Mouse (Mus musculus) T-helper 2 cell (primary cell): ENCODE measurements around the gene Ptpn11.
"Not testable (repeated sequence)": the region's sequence is repeated elsewhere in the genome, so short reads cannot be mapped to it uniquely, and the experiment has no call there.

Experiments
- in situ Hi-C: fragments of 300-600 bp; cut with MboI, MseI; formaldehyde crosslinking; loops from one replicate; pipeline ENCODE4 v1.15.1; 2025; ENCODE audit warnings: high pct_unique_total_duplicates

The Ptpn11 gene

GRCm38 (mm10) chr5:121215380-121216125 is 24.4 kb upstream of the Ptpn11 start:
- in situ Hi-C loops, result loop anchor here (5.0 kb wide), 1 partner anchor 167 kb away; no protein-coding TSS in a partner anchor

GRCm38 (mm10) chr5:121214707-121215106 is 23.5 kb upstream of the Ptpn11 start:
- in situ Hi-C loops, result loop anchor here (5.0 kb wide), 1 partner anchor 168 kb away; no protein-coding TSS in a partner anchor

GRCm38 (mm10) chr5:121212108-121212507 is 20.9 kb upstream of the Ptpn11 start:
- in situ Hi-C loops, result no loop called here

GRCm38 (mm10) chr5:121210601-121210924 is 19.4 kb upstream of the Ptpn11 start:
- in situ Hi-C loops, result no loop called here

- in situ Hi-C loops, result no loop called here
Measured at GRCm38 (mm10) chr5:121209755-121210600, 18.8 kb upstream of the Ptpn11 start.

GRCm38 (mm10) chr5:121206984-121207383 is 15.8 kb upstream of the Ptpn11 start:
- in situ Hi-C loops, result no loop called here

GRCm38 (mm10) chr5:121206540-121206939 is 15.3 kb upstream of the Ptpn11 start:
- in situ Hi-C loops, result no loop called here

- in situ Hi-C loops, result not testable (repeated sequence)
Measured at GRCm38 (mm10) chr5:121205537-121206130, 14.4 kb upstream of the Ptpn11 start.

GRCm38 (mm10) chr5:121204132-121205089 is 13.2 kb upstream of the Ptpn11 start, which contains the start of gene Rpl6:
Gene Rpl6, plus strand, starts transcription at chr5:121204481.
- in situ Hi-C loops, result no loop called here

GRCm38 (mm10) chr5:121202467-121202866 is 11.3 kb upstream of the Ptpn11 start:
- in situ Hi-C loops, result no loop called here

- in situ Hi-C loops, result no loop called here
Measured at GRCm38 (mm10) chr5:121201739-121202138, 10.5 kb upstream of the Ptpn11 start.

GRCm38 (mm10) chr5:121198376-121198775 is 7.2 kb upstream of the Ptpn11 start:
- in situ Hi-C loops, result no loop called here

GRCm38 (mm10) chr5:121197337-121197736 is 6.1 kb upstream of the Ptpn11 start:
- in situ Hi-C loops, result no loop called here

GRCm38 (mm10) chr5:121196764-121197163 is 5.6 kb upstream of the Ptpn11 start:
- in situ Hi-C loops, result no loop called here

- in situ Hi-C loops, result no loop called here
Measured at GRCm38 (mm10) chr5:121194173-121194572, 3.0 kb upstream of the Ptpn11 start.

GRCm38 (mm10) chr5:121191584-121191906 is 348 bp upstream of the Ptpn11 start:
- in situ Hi-C loops, result no loop called here

GRCm38 (mm10) chr5:121190210-121190835 is 874 bp downstream of the Ptpn11 start:
- in situ Hi-C loops, result no loop called here

- in situ Hi-C loops, result no loop called here
Measured at GRCm38 (mm10) chr5:121189182-121189581, 2.0 kb downstream of the Ptpn11 start.

- in situ Hi-C loops, result no loop called here
Measured at GRCm38 (mm10) chr5:121188265-121188664, 2.9 kb downstream of the Ptpn11 start.

GRCm38 (mm10) chr5:121187580-121188001 is 3.6 kb downstream of the Ptpn11 start:
- in situ Hi-C loops, result no loop called here
